In genomic region chr6:5756509-5757130, GRCm38 (mm10) we compare ENCODE assay signal across 20 mouse cellular contexts. TPM values are rescaled to one million over a fixed set of nuclear protein-coding genes. Genes with fewer than 3 reads are reported as not detected.
DNase-seq lines count a peak whose midpoint lies in the region; ATAC-seq and TF ChIP-seq lines count a peak whose summit lies in the region.
"Had no signal": no experiment of that assay in that cellular context is flagged by ENCODE, and none has a peak within 500 bp of the region (broad histone marks: within the 10 kb centered on the region; RNA-seq: fewer than 3 reads in every experiment).

No protein-coding gene starts in this region.

- 78% methylated on average over 5 of the region's 5 CpGs for WGBS in limb, embryonic 14.5 days
- WGBS in limb, embryonic 10.5 days = 73% methylated on average over 5 of the region's 5 CpGs
- WGBS in midbrain, embryonic 12.5 days = 35% methylated on average over 5 of the region's 5 CpGs

- no peaks in the 10 kb centered on the region for H3K4me1 ChIP-seq in limb, embryonic 14.5 days (ENCODE audit: control insufficient read depth, insufficient read depth, low read length)
- H3K4me1 ChIP-seq in limb, embryonic 10.5 days = no peaks in the 10 kb centered on the region
- H3K4me1 ChIP-seq in midbrain, embryonic 12.5 days = 0 out of 2 replicates have a peak, but pooled peaks cover 2% of the 10 kb centered on the region
- H3K4me1 ChIP-seq: embryonic facial prominence, embryonic 15.5 days; heart, embryonic 12.5 days; stomach, embryonic 15.5 days had no signal

- H3K27me3 ChIP-seq in limb, embryonic 14.5 days (ENCODE audit: control insufficient read depth, insufficient read depth, low read length) = no peaks in the 10 kb centered on the region
- no peaks in the 10 kb centered on the region for H3K27me3 ChIP-seq in limb, embryonic 10.5 days (ENCODE audit: low read depth, poor library complexity, severe bottlenecking)
- no peaks in the 10 kb centered on the region for H3K27me3 ChIP-seq in midbrain, embryonic 12.5 days
- H3K27me3 ChIP-seq: embryonic facial prominence, embryonic 15.5 days; heart, embryonic 12.5 days; lung, embryonic 15.5 days; stomach, embryonic 15.5 days had no signal

- no peak overlapping the region for H3K4me3 ChIP-seq in limb, embryonic 14.5 days (replicated peaks; ENCODE audit: low read length)
- H3K4me3 ChIP-seq in limb, embryonic 10.5 days = no peak overlapping the region
- no peak overlapping the region for H3K4me3 ChIP-seq in midbrain, embryonic 12.5 days
- H3K4me3 ChIP-seq: embryonic facial prominence, embryonic 15.5 days; heart, embryonic 12.5 days; lung, embryonic 15.5 days; stomach, embryonic 15.5 days had no signal

- no peaks in the 10 kb centered on the region for H3K9me3 ChIP-seq in limb, embryonic 14.5 days (ENCODE audit: control insufficient read depth, low read length)
- no peaks in the 10 kb centered on the region for H3K9me3 ChIP-seq in limb, embryonic 10.5 days (replicated peaks)
- H3K9me3 ChIP-seq in midbrain, embryonic 12.5 days = no peaks in the 10 kb centered on the region
- H3K9me3 ChIP-seq: embryonic facial prominence, embryonic 15.5 days; heart, embryonic 12.5 days; lung, embryonic 15.5 days; stomach, embryonic 15.5 days had no signal

- no peak for TF ChIP-seq POLR2A in limb, embryonic 14.5 days (IDR thresholded peaks at IDR 0.05; ENCODE audit: borderline replicate concordance, extremely low read depth, insufficient read depth, insufficient read length)

- H3K36me3 ChIP-seq in limb, embryonic 14.5 days (ENCODE audit: control insufficient read depth, insufficient read depth, low read length) = no peaks in the 10 kb centered on the region
- no peaks in the 10 kb centered on the region for H3K36me3 ChIP-seq in limb, embryonic 10.5 days
- H3K36me3 ChIP-seq in midbrain, embryonic 12.5 days = no peaks in the 10 kb centered on the region
- H3K36me3 ChIP-seq: embryonic facial prominence, embryonic 15.5 days; heart, embryonic 12.5 days; lung, embryonic 15.5 days; stomach, embryonic 15.5 days had no signal

- H3K9ac ChIP-seq in limb, embryonic 14.5 days (ENCODE audit: low read depth, low read length, severe bottlenecking) = no peak overlapping the region
- H3K9ac ChIP-seq in midbrain, embryonic 12.5 days (replicated peaks) = no peak overlapping the region
- H3K9ac ChIP-seq: embryonic facial prominence, embryonic 15.5 days; heart, embryonic 12.5 days; lung, embryonic 15.5 days; stomach, embryonic 15.5 days had no signal

- no peak overlapping the region for H3K27ac ChIP-seq in limb, embryonic 14.5 days (replicated peaks; ENCODE audit: low read depth, low read length)
- no peak overlapping the region for H3K27ac ChIP-seq in limb, embryonic 10.5 days
- no peak overlapping the region for H3K27ac ChIP-seq in midbrain, embryonic 12.5 days (replicated peaks)
- H3K27ac ChIP-seq: embryonic facial prominence, embryonic 15.5 days; lung, embryonic 15.5 days; stomach, embryonic 15.5 days had no signal

- no peak for DNase-seq in limb, embryonic 14.5 days (ENCODE audit: low spot score)
- no peak for DNase-seq in limb, embryonic 10.5 days (ENCODE audit: low spot score)
- DNase-seq in ZHBTc4 (ENCODE audit: low read depth, low spot score) = peak; percentile 58
- peak; percentile 22 for DNase-seq in embryo, embryonic 11.5 days (ENCODE audit: low read depth, low spot score)
- no peak for DNase-seq in gastrocnemius, postnatal 25 days
- DNase-seq in thymus, postnatal 4 days = no peak
- no peak for DNase-seq in cerebellum, postnatal 25 days
- DNase-seq: adrenal gland, postnatal 36 days; cerebellum, postnatal 10 days; heart, postnatal 36 days; kidney, adult 2 months; kidney, postnatal 4 days; thymus, postnatal 14 days had no signal

- H3K4me2 ChIP-seq in limb, embryonic 14.5 days (replicated peaks; ENCODE audit: low read depth, low read length, severe bottlenecking) = no peak overlapping the region
- no peak overlapping the region for H3K4me2 ChIP-seq in midbrain, embryonic 12.5 days (replicated peaks)
- H3K4me2 ChIP-seq: embryonic facial prominence, embryonic 15.5 days; heart, embryonic 12.5 days; liver, embryonic 11.5 days; lung, embryonic 15.5 days; stomach, embryonic 15.5 days had no signal

- ATAC-seq in limb, embryonic 14.5 days (ENCODE audit: low FRiP score, low read depth) = peak; percentile 41; the same call in 1 of the 2 replicates
- ATAC-seq in midbrain, embryonic 12.5 days (ENCODE audit: low FRiP score, low read depth) = peak; percentile 94

RNA-seq across cellular contexts. Expression of gene Dync1i1, which starts 31.2 kb away (rescaled TPM):
- polyA plus RNA-seq in limb, embryonic 14.5 days (2012; rRNA removed) = 12.4 and 14.3 TPM in 2 replicates
- polyA plus RNA-seq in limb, embryonic 14.5 days (2014; fragmentation: Nextera tagmentation; extraction: Ambion mirVana) = 9.0 and 10.0 TPM in 2 replicates
- 5.6 and 5.8 TPM in 2 replicates for polyA plus RNA-seq in limb, embryonic 10.5 days (2016; fragmentation: Nextera tagmentation; extraction: Ambion mirVana)
- 2.9 and 3.4 TPM in 2 replicates for polyA plus RNA-seq in midbrain, embryonic 12.5 days (2016; fragmentation: Nextera tagmentation; extraction: Ambion mirVana)
- under 1 TPM; 0.10 to 0.13 TPM for total RNA-seq in gastrocnemius, postnatal 25 days (2021)
- total RNA-seq: megakaryocyte, adult 5-6 weeks had no signal

Comparison
In these comparisons a context has a peak if more than half of its experiments do, and no peak if none do; other contexts are left out.
1. DNase-seq: peak in ZHBTc4 (single experiment) and embryo, embryonic 11.5 days (single experiment); none in limb, embryonic 14.5 days (single experiment), limb, embryonic 10.5 days (single experiment), gastrocnemius, postnatal 25 days (single experiment), thymus, postnatal 4 days (single experiment) and cerebellum, postnatal 25 days (0 of 2).